Mouse (Mus musculus) cerebellum, adult 2 months (tissue): ENCODE measurements around the gene Itpr1. TPM values are rescaled to one million over a fixed set of nuclear protein-coding genes. Genes with fewer than 3 reads are reported as not detected.

ENCODE experiments used
- DNase-seq, 2 experiments: peaks; one replicate each; pipeline ENCODE4 v3.0.0; 2021
- H3K27ac ChIP-seq: fragments of 200-500 bp; 2 replicates; pipeline ENCODE4 v1.5.1; 2012; ENCODE audit warnings: low read length, control low read depth, inconsistent platforms; ENCODE audit not compliant: insufficient read depth
- H3K27me3 ChIP-seq: fragments of 200-500 bp; 2 replicates; pipeline ENCODE4 v1.6.1; 2012; ENCODE audit warnings: inconsistent platforms, mild to moderate bottlenecking, low read length, moderate library complexity; ENCODE audit not compliant: control insufficient read depth, insufficient read depth
- H3K4me1 ChIP-seq: fragments of 200-500 bp; 2 replicates; pipeline ENCODE4 v1.6.1; 2011; ENCODE audit warnings: low read length; ENCODE audit not compliant: control insufficient read depth, insufficient read depth
- H3K4me3 ChIP-seq: fragments of 200-500 bp; replicated peaks from 2 replicates; pipeline ENCODE3; 2011; ENCODE audit warnings: mild to moderate bottlenecking, low read depth, low read length, control low read depth; ENCODE audit not compliant: insufficient read depth
- CTCF ChIP-seq: fragments of 200-500 bp; IDR thresholded peaks from 2 replicates; pipeline ENCODE4 v1.5.1; 2011; ENCODE audit warnings: low read depth, mild to moderate bottlenecking, control low read depth, low read length, moderate library complexity, borderline replicate concordance; ENCODE audit not compliant: insufficient read depth
- POLR2A ChIP-seq: fragments of 200-500 bp; IDR thresholded peaks from 2 replicates; pipeline ENCODE4 v1.6.1; 2011; ENCODE audit warnings: low read length, control low read depth, borderline replicate concordance; ENCODE audit not compliant: insufficient read depth
- WGBS: fragments of 180-500 bp; shearing (Covaris S2); methylation state at CpG from one replicate; pipeline ENCODE4 v1.1.7; 2018; 5-methylcytosine and 5-hydroxymethylcytosine counted together
- polyA plus RNA-seq: library from polyadenylated mRNA; depleted of rRNA; stranded (reverse); fragments of >200 nt; gene quantifications from 2 replicates; pipeline ENCODE4 v1.2.3, GENCODE M21; 2012

Gene Itpr1
- polyA plus RNA-seq, 1 experiment: 529 TPM

- no peak for DNase-seq
- 93% methylated on average over 6 of the region's 6 CpGs for WGBS
- Histone ChIP-seq H3K4me3 (no peak overlapping the region), H3K27ac (no peak overlapping the region), H3K27me3 (no peaks in the 10 kb centered on the region), H3K4me1 (no peaks in the 10 kb centered on the region)
- TF ChIP-seq CTCF (no peak), POLR2A (no peak)
These were observed 327.5 kb downstream of the Itpr1 start for GRCm38 (mm10) chr6:108540441-108540840.

GRCm38 (mm10) chr6:108544917-108545316 is 332.0 kb downstream of the Itpr1 start:
- DNase-seq: no peak
- Histone ChIP-seq H3K4me3 (no peak overlapping the region), H3K27me3 (no peaks in the 10 kb centered on the region), H3K27ac (no peak overlapping the region), H3K4me1 (peaks cover 4% of the 10 kb centered on the region; the same call in 1 of the 2 replicates)
- no peak for TF ChIP-seq CTCF
- WGBS: 79% methylated on average over 7 of the region's 7 CpGs

- no peak overlapping the region for H3K4me3 ChIP-seq
- H3K4me1 ChIP-seq: peaks cover 4% of the 10 kb centered on the region; the same call in 1 of the 2 replicates
- no peak overlapping the region for H3K27ac ChIP-seq
- DNase-seq: no peak
- no peaks in the 10 kb centered on the region for H3K27me3 ChIP-seq
- no peak for TF ChIP-seq CTCF
- no peak for TF ChIP-seq POLR2A
- WGBS: 41% methylated on average over 5 of the region's 5 CpGs
These were observed 332.6 kb downstream of the Itpr1 start for GRCm38 (mm10) chr6:108545464-108545863.

DNA sequence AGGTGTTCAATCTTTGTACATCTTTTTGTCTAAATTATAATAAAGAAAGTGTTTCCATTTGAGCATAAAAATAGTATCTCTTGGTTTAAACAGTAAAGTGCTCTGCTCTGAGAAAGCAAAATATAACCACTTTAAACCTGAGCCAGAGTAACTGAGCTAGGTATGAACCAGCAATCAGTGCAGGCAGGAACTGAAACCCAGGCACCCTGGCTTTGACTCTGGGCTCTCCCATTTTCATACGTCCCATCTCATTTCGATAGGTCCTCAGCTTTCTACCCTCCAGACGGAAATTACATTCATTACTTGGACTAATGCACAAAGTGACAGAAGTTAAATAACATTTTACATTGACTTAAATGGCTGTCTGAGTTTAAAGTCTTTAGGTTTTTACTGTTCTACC is 335.5 kb downstream of the Itpr1 start:
- WGBS: 100% methylated on average over 3 of the region's 3 CpGs
- H3K4me3 ChIP-seq: no peak overlapping the region
- H3K27me3 ChIP-seq: no peaks in the 10 kb centered on the region
- TF ChIP-seq POLR2A: no peak
- no peak overlapping the region for H3K27ac ChIP-seq
- no peak for DNase-seq
- peaks cover 4% of the 10 kb centered on the region; the same call in 1 of the 2 replicates for H3K4me1 ChIP-seq

DNA sequence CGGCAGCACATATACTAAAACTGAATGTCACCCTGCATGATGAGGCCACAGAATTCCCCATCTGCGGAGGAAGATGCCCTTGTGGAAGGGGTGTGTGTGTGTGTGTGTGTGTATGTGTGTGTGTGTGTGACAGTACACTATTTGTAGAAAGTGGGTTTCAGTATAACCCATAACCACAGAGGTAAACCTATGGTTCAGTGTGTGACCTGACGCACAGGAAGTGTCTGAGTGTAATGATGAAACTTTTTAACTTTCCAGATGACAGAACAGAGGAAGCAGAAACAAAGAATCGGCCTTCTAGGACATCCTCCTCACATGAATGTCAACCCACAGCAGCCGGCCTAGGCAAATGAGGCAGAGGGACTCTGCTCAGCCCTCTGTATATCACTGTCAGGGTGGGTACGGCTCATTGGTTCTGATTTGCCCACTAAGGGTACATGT is 336.6 kb downstream of the Itpr1 start:
- TF ChIP-seq POLR2A: no peak
- no peak for TF ChIP-seq CTCF
- H3K4me1 ChIP-seq: peaks cover 4% of the 10 kb centered on the region; the same call in 1 of the 2 replicates
- no peak overlapping the region for H3K4me3 ChIP-seq
- no peaks in the 10 kb centered on the region for H3K27me3 ChIP-seq
- no peak overlapping the region for H3K27ac ChIP-seq
- 59% methylated on average over 6 of the region's 6 CpGs for WGBS
- DNase-seq: no peak

DNA sequence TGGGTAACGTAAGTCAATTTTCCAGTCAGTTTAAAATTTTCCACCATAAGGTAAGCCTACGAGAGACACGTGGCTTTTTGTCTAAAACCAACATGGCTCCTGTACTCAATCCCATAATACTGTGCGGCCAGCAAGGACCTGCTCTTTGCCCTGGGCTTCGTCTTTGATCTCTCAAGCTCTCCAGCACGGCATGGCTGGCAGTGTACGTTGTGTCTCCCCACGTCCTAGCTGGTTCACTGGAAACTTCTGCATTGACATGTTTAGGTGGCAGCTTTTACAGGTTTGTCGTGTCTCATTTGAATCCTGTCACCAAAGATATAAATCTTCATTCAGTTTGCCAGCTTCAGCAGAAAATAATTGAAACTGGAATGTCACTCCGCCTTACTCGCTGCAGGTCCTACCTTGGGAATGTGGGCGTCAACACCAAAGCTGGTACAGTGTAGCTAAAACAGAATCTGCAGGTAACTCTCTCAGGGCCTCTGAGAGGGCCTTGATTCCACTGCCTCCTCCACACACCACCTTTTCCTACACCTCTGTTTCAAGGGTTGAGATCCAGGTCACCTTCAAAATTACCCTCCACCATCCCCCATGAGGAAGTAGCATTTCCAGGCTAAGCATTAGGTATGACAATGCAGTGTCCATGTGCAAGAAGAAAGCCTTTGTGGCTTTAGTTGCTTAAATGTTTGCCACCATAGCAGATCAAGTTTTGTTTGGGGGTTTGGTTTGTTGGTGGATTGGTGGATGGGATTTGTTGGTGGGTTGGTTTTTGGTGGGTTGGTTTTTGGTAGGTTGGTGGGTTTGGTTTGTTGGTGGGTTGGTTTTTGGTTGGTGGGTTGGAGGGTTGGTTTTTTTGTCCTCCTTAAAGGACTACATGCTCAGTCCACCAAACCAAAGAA is 339.1 kb downstream of the Itpr1 start:
- TF ChIP-seq CTCF: no peak
- no peak for TF ChIP-seq POLR2A

DNA sequence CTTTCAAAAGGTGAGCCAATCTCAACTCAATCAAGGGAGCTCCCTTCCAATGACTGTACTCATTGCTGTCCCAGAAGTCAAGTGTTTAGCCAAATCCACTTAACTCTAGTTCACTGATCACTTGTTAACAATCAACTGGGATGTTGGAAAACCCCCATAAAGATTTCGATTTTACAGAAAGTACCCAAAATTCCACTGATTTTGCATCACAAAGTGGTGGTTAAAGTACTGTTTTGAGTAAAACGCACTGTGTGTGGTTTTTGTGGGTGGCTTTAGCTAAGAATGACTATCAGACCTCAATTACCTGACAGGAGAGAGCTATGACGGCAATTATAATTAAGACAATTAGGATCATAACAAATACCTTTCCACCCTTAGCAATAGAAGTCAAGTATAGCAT is 340.1 kb downstream of the Itpr1 start:
- Histone ChIP-seq H3K4me1 (peaks cover 4% of the 10 kb centered on the region; the same call in 1 of the 2 replicates), H3K27ac (no peak overlapping the region), H3K4me3 (no peak overlapping the region), H3K27me3 (no peaks in the 10 kb centered on the region)
- DNase-seq: no peak
- WGBS: 87% methylated on average over 3 of the region's 3 CpGs
- TF ChIP-seq POLR2A (no peak), CTCF (no peak)

More for the DNA sequence above, 339.1 kb downstream of the Itpr1 start:
- no peak for DNase-seq
- Histone ChIP-seq H3K4me1 (peaks cover 4% of the 10 kb centered on the region; the same call in 1 of the 2 replicates), H3K27ac (no peak overlapping the region), H3K27me3 (no peaks in the 10 kb centered on the region), H3K4me3 (no peak overlapping the region)
- WGBS: 95% methylated on average over 12 of the region's 12 CpGs

DNA sequence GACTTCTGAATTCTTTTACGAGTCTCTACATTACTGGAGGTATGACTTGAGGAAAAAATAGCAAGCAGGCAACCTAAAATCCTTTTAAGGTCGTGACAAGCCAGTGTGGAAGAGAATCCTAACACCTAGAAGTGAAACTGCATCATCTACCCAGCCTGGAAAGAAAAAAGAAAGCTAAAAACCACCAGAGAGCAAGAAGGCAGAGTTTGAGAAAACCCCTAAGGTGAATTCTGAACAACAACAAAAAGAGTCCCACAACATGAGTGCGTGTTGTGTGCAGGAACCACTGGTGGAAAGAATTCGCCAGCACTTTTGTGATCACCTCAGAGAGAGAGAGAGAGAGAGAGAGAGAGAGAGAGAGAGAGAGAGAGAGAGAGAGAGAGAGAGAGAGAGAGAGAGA is 340.6 kb downstream of the Itpr1 start:
- Histone ChIP-seq H3K4me1 (peaks cover 4% of the 10 kb centered on the region; the same call in 1 of the 2 replicates), H3K27me3 (no peaks in the 10 kb centered on the region), H3K4me3 (no peak overlapping the region), H3K27ac (no peak overlapping the region)
- 90% methylated on average over 4 of the region's 4 CpGs for WGBS
- no peak for TF ChIP-seq CTCF
- TF ChIP-seq POLR2A: no peak
- DNase-seq: no peak
